Mouse (Mus musculus) E14TG2a.4 (cell line): ENCODE measurements around the gene Dvl2.

Experiments used
- CTCF ChIP-seq: conservative IDR thresholded peaks from 2 replicates; pipeline ENCODE4 v1.5.1; 2014; ENCODE audit warnings: low read length
- NANOG ChIP-seq: IDR thresholded peaks from 2 replicates; pipeline ENCODE4 v1.6.1; 2014; ENCODE audit warnings: borderline replicate concordance, low read length, mixed read lengths
- POU5F1 ChIP-seq: IDR thresholded peaks from 2 replicates; pipeline ENCODE4 v1.6.1; 2014; ENCODE audit warnings: low read length, borderline replicate concordance

GRCm38 (mm10) chr11:69979827-69980195, 20.6 kb upstream of the Dvl2 start:
- TF ChIP-seq CTCF = no peak
- no peak for TF ChIP-seq NANOG
- no peak for TF ChIP-seq POU5F1
